Mouse (Mus musculus): ENCODE data around the gene Wdcp. TPM values are rescaled to one million over a fixed set of nuclear protein-coding genes. Genes with fewer than 3 reads are reported as not detected.

Gene Wdcp
- polyA plus RNA-seq, 1 experiment from 2014 or later = 14.1 TPM

DNA sequence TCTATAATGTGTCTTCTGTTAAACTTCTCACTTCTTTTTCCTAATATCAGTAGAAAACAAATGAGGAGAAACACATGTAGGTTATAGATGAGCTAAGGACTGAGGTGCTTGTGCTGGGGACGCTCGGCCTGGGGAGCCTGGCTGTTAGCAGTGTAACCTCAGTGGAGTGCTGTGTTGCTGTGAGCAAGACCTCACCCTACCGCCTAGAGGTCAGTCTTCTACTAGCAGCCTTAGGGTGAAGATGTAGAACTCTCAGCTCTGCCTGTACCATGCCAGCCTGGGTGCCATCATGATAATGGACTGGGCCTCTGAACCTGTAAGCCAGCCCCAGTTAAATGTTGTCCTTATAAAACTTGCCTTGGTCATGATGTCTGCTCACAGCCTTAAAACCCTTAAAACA is 15.8 kb upstream of the Wdcp start:
- Histone ChIP-seq H3K4me1 (ENCODE audit: control insufficient read depth, insufficient read depth, low read length) (no peaks in the 10 kb centered on the region), H3K9ac (ENCODE audit: low read length) (no peak overlapping the region), H3K27me3 (ENCODE audit: control insufficient read depth, insufficient read depth, low read length) (no peaks in the 10 kb centered on the region), H3K36me3 (ENCODE audit: control insufficient read depth, insufficient read depth) (peaks cover 16% of the 10 kb centered on the region), H3K9me3 (replicated peaks; ENCODE audit: control insufficient read depth, low read length) (no peaks in the 10 kb centered on the region), H3K27ac (ENCODE audit: low read length) (no peak overlapping the region), H3K4me2 (ENCODE audit: low read depth, low read length) (no peak overlapping the region), H3K4me3 (ENCODE audit: low read length) (no peak overlapping the region)
- ATAC-seq (replicated peaks; ENCODE audit: extremely low read depth, insufficient read depth, low FRiP score) = no peak
- WGBS = 68% methylated on average over 3 of the region's 3 CpGs

DNA sequence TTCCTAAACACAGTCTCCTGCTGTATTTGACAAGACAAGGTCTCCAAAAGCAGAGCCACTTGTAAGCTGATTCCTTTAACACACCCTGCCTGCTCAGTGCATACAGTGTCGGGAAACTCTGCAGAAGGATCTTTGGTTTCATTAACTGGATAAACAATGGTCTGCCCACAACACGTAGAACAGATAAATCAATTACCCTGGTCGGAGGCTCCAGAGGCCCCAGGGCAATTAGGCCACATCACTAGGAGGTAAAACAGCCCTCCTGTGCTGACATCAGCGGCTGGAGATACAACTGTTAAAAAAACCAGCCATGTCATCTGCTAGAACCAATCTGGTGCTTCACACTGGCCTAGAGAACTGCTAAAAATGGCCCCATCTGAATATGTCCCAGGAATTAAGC is 6.1 kb upstream of the Wdcp start:
- Histone ChIP-seq H3K4me1 (ENCODE audit: control insufficient read depth, insufficient read depth, low read length) (peaks cover 7% of the 10 kb centered on the region; the same call in 1 of the 2 replicates), H3K9ac (ENCODE audit: low read length) (no peak overlapping the region), H3K4me2 (ENCODE audit: low read depth, low read length) (no peak overlapping the region), H3K36me3 (ENCODE audit: control insufficient read depth, insufficient read depth) (no peaks in the 10 kb centered on the region; the same call in 1 of the 2 replicates), H3K9me3 (replicated peaks; ENCODE audit: control insufficient read depth, low read length) (no peaks in the 10 kb centered on the region), H3K4me3 (ENCODE audit: low read length) (no peak overlapping the region), H3K27me3 (ENCODE audit: control insufficient read depth, insufficient read depth, low read length) (no peaks in the 10 kb centered on the region), H3K27ac (ENCODE audit: low read length) (no peak overlapping the region)
- no peak for ATAC-seq (replicated peaks; ENCODE audit: extremely low read depth, insufficient read depth, low FRiP score)
- WGBS = 49% methylated on average over 4 of the region's 4 CpGs

DNA sequence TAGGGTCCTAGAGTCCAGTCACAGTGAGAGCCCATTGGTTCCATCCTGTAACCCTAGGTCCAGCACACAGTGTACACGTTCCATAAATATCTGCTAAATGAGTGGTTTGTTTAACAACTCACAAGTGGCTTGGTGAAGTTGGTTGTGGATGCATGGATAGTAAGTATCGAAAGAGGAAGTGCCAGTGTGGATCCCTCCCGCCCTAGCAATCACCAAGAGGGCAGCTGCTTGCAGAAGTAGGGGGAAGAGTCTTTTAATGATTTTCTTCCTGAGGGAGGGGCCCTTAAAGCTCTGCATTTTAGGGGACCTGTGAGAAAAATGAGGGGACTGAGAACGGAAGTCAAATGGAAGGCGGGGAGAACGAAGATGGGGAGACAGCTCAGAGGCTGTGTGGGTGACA is 3.1 kb upstream of the Wdcp start:
- no peak overlapping the region for H3K4me3 ChIP-seq (ENCODE audit: low read length)
- WGBS = 50% methylated on average over 6 of the region's 6 CpGs

DNA sequence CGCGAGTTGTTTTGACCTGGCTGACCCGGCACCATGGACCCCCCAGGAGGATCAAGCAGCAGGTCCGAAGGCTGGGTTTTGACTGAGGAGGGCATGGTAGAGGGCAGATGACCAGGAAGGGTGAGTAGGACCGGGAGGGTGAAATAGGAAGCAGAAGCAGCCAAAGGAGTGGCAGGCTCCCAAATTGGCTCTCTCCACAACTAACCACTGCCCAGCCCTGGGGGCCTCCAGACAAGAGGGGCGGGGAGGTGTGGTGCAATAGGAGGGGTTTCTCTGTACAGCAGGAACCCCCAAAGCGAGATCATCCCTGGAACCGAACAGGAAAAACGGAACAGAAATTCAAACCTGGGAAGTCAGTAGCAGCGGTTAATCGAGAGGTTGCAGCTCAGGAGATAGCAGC is 2.4 kb upstream of the Wdcp start:
- Histone ChIP-seq H3K36me3 (ENCODE audit: control insufficient read depth, insufficient read depth) (no peaks in the 10 kb centered on the region), H3K27me3 (ENCODE audit: control insufficient read depth, insufficient read depth, low read length) (no peaks in the 10 kb centered on the region; the same call in 1 of the 2 replicates), H3K4me3 (ENCODE audit: low read length) (peak overlapping the region; percentile 73), H3K4me2 (ENCODE audit: low read depth, low read length) (peak overlapping the region; percentile 80), H3K9me3 (replicated peaks; ENCODE audit: control insufficient read depth, low read length) (no peaks in the 10 kb centered on the region), H3K27ac (ENCODE audit: low read length) (no peak overlapping the region), H3K4me1 (ENCODE audit: control insufficient read depth, insufficient read depth, low read length) (peaks cover 16% of the 10 kb centered on the region), H3K9ac (ENCODE audit: low read length) (peak overlapping the region; percentile 76)
- ATAC-seq (replicated peaks; ENCODE audit: extremely low read depth, insufficient read depth, low FRiP score) = no peak
- WGBS = 3% methylated on average over 11 of the region's 11 CpGs

More for the DNA sequence above, 3.1 kb upstream of the Wdcp start:
- H3K4me2 ChIP-seq (ENCODE audit: low read depth, low read length) = peak overlapping the region; percentile 80; the same call in 1 of the 2 replicates
- no peak overlapping the region for H3K9ac ChIP-seq (ENCODE audit: low read length)
- H3K27me3 ChIP-seq (ENCODE audit: control insufficient read depth, insufficient read depth, low read length) = no peaks in the 10 kb centered on the region; the same call in 1 of the 2 replicates
- H3K9me3 ChIP-seq (replicated peaks; ENCODE audit: control insufficient read depth, low read length) = no peaks in the 10 kb centered on the region
- peaks cover 16% of the 10 kb centered on the region for H3K4me1 ChIP-seq (ENCODE audit: control insufficient read depth, insufficient read depth, low read length)
- no peak for ATAC-seq (replicated peaks; ENCODE audit: extremely low read depth, insufficient read depth, low FRiP score)
- H3K27ac ChIP-seq (ENCODE audit: low read length) = no peak overlapping the region
- H3K36me3 ChIP-seq (ENCODE audit: control insufficient read depth, insufficient read depth) = no peaks in the 10 kb centered on the region

DNA sequence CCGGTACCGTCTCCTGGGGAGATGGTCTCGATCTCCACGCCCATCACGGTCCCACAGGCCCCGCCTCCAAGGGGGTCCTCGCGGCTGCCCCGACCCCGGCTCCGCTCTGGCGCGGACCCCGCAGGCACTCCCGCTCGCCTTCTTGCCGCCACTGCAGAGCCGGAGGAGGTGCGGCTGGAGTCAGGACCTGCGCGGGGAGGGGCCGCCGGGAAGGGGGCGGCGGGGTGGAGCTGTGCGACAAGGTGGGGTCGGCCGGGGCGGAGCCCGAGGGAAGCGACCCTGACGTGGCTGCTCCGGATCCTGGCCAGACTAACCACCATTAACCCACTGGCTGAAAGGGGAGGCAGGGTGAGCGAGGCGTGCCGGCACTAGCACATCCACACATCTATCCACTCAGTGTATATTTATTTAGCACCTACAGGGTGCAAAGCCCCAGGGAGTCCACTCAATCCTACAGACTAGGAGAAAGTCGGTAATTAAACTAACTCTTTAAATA is 1.7 kb upstream of the Wdcp start, which contains the start of gene Fkbp1b:
Gene Fkbp1b (minus strand): TSS at position 200 of the 496 bp plus-strand sequence.
- Histone ChIP-seq H3K36me3 (ENCODE audit: control insufficient read depth, insufficient read depth) (no peaks in the 10 kb centered on the region), H3K4me2 (ENCODE audit: low read depth, low read length) (peak within 1 kb of the TSS; percentile 80), H3K4me3 (ENCODE audit: low read length) (peak within 1 kb of the TSS; percentile 73), H3K27ac (ENCODE audit: low read length) (no peak within 1 kb of the TSS), H3K9me3 (replicated peaks; ENCODE audit: control insufficient read depth, low read length) (no peaks in the 10 kb centered on the region), H3K9ac (ENCODE audit: low read length) (peak within 1 kb of the TSS; percentile 76), H3K27me3 (ENCODE audit: control insufficient read depth, insufficient read depth, low read length) (no peaks in the 10 kb centered on the region; the same call in 1 of the 2 replicates), H3K4me1 (ENCODE audit: control insufficient read depth, insufficient read depth, low read length) (peaks cover 16% of the 10 kb centered on the region)
- ATAC-seq (replicated peaks; ENCODE audit: extremely low read depth, insufficient read depth, low FRiP score) = peak; percentile 53
- 1% methylated on average over 37 of the region's 37 CpGs for WGBS

DNA sequence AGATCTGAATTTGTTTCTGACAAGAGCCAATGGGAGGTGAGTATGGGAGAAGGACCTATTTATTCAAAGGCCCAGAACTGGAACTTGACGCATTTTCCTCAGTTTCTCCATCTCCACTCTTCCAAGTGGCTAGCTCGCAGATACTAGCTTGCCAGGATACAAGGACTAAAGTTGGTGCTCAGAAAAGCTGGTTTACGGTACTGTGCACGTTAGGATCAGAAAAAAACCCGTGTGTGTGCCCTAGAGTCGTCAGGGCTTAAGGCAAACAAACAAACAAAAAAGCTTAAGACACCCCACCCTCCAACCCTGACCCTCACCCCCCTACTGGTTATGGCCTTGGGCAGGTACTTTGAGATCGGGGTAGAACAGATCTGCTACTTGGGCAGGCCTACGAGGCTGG is 647 bp upstream of the Wdcp start:
- Histone ChIP-seq H3K4me2 (ENCODE audit: low read depth, low read length) (no peak overlapping the region; the same call in 1 of the 2 replicates), H3K9me3 (replicated peaks; ENCODE audit: control insufficient read depth, low read length) (no peaks in the 10 kb centered on the region), H3K4me3 (ENCODE audit: low read length) (no peak overlapping the region), H3K4me1 (ENCODE audit: control insufficient read depth, insufficient read depth, low read length) (peaks cover 16% of the 10 kb centered on the region), H3K9ac (ENCODE audit: low read length) (no peak overlapping the region), H3K27me3 (ENCODE audit: control insufficient read depth, insufficient read depth, low read length) (no peaks in the 10 kb centered on the region; the same call in 1 of the 2 replicates), H3K36me3 (ENCODE audit: control insufficient read depth, insufficient read depth) (no peaks in the 10 kb centered on the region), H3K27ac (ENCODE audit: low read length) (no peak overlapping the region)
- ATAC-seq (replicated peaks; ENCODE audit: extremely low read depth, insufficient read depth, low FRiP score) = no peak
- 92% methylated on average over 8 of the region's 8 CpGs for whole genome bisulfite sequencing

DNA sequence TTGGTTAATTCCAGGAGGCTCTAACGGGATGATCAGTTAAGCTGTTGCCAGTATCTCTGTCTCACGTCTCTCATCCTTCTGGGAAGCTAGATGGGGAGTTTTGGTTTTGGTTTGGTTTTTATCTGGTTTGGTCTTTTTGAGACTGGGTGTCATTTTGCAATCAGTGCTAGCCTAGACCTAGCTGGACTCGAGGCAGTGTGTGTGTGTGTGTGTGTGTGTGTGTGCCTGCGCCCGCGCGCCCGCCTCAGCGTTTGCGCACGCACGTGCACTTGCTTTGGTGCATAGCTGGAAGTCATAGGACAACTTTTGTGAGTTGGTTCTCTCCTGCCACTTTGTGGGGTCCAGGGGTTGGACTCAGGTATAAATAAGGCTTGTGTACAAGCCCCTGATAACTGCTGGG is 638 bp downstream of the Wdcp start:
- Histone ChIP-seq H3K9me3 (replicated peaks; ENCODE audit: control insufficient read depth, low read length) (no peaks in the 10 kb centered on the region), H3K36me3 (ENCODE audit: control insufficient read depth, insufficient read depth) (no peaks in the 10 kb centered on the region), H3K4me1 (ENCODE audit: control insufficient read depth, insufficient read depth, low read length) (peaks cover 16% of the 10 kb centered on the region), H3K4me3 (ENCODE audit: low read length) (peak overlapping the region; percentile 91), H3K27me3 (ENCODE audit: control insufficient read depth, insufficient read depth, low read length) (no peaks in the 10 kb centered on the region; the same call in 1 of the 2 replicates), H3K27ac (ENCODE audit: low read length) (peak overlapping the region; percentile 89), H3K4me2 (ENCODE audit: low read depth, low read length) (peak overlapping the region; percentile 88), H3K9ac (ENCODE audit: low read length) (peak overlapping the region; percentile 84)
- under 1% methylated on average over 12 of the region's 12 CpGs for WGBS
- ATAC-seq (replicated peaks; ENCODE audit: extremely low read depth, insufficient read depth, low FRiP score) = peak; percentile 59

DNA sequence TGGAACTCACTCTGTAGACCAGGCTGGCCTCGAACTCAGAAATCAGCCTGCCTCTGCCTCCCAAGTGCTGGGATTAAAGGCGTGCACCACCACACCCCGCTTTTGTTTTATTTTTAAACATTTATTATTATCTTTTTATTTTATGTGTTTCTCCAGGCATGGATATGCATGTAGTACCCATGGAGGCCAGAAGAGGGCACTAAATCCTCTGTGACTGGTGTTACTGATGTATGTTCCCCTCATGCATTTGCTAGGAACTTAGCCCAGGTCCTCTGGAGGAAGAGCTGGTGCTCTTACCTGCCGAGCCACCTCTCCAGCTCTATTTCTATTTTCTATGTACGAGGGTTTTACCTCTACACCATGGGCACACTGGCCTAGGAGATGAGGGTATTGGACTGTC is 13.1 kb downstream of the Wdcp start:
- peaks cover 14% of the 10 kb centered on the region for H3K36me3 ChIP-seq (ENCODE audit: control insufficient read depth, insufficient read depth)
- H3K27ac ChIP-seq (ENCODE audit: low read length) = no peak overlapping the region
- no peak for ATAC-seq (replicated peaks; ENCODE audit: extremely low read depth, insufficient read depth, low FRiP score)
- no peaks in the 10 kb centered on the region for H3K9me3 ChIP-seq (replicated peaks; ENCODE audit: control insufficient read depth, low read length)
- no peak overlapping the region for H3K9ac ChIP-seq (ENCODE audit: low read length)
- no peak overlapping the region for H3K4me2 ChIP-seq (ENCODE audit: low read depth, low read length)
- H3K4me3 ChIP-seq (ENCODE audit: low read length) = no peak overlapping the region
- WGBS = 97% methylated on average over 5 of the region's 5 CpGs
- no peaks in the 10 kb centered on the region for H3K27me3 ChIP-seq (ENCODE audit: control insufficient read depth, insufficient read depth, low read length)
- 0 out of 2 replicates have a peak, but pooled peaks cover 3% of the 10 kb centered on the region for H3K4me1 ChIP-seq (ENCODE audit: control insufficient read depth, insufficient read depth, low read length)

DNA sequence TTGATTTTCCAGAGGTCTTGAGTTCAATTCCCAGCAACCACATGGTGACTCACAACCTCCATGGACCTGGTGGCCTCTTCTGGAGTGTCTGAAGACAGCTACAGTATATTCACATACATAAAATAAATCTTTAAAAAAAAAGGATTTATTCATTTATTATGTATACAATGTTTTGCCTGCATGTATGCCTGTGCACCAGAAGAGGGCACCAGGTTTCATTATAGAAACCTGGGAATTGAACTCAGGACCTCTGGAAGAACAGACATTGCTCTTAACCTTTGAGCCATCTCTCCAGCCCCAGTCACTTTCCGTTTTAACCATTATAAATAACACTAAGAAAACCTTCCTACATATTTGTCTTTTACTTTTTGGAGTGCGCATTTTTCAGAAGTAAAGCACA is 13.7 kb downstream of the Wdcp start:
- Histone ChIP-seq H3K4me2 (ENCODE audit: low read depth, low read length) (no peak overlapping the region), H3K4me1 (ENCODE audit: control insufficient read depth, insufficient read depth, low read length) (0 out of 2 replicates have a peak, but pooled peaks cover 3% of the 10 kb centered on the region), H3K36me3 (ENCODE audit: control insufficient read depth, insufficient read depth) (peaks cover 14% of the 10 kb centered on the region)

More for the DNA sequence above, 13.7 kb downstream of the Wdcp start:
- no peak for ATAC-seq (replicated peaks; ENCODE audit: extremely low read depth, insufficient read depth, low FRiP score)
- H3K9ac ChIP-seq (ENCODE audit: low read length) = no peak overlapping the region
- no peaks in the 10 kb centered on the region for H3K9me3 ChIP-seq (replicated peaks; ENCODE audit: control insufficient read depth, low read length)
- H3K4me3 ChIP-seq (ENCODE audit: low read length) = no peak overlapping the region
- WGBS = 96% methylated on average over 2 of the region's 2 CpGs
- no peaks in the 10 kb centered on the region for H3K27me3 ChIP-seq (ENCODE audit: control insufficient read depth, insufficient read depth, low read length)
- no peak overlapping the region for H3K27ac ChIP-seq (ENCODE audit: low read length)

Data from heart, embryonic 16.5 days (tissue).